Mouse (Mus musculus): Measurements from ENCODE around the gene Dgki. TPM values are rescaled to one million over a fixed set of nuclear protein-coding genes. Genes with fewer than 3 reads are reported as not detected.

The Dgki gene
- total and polyA plus RNA-seq, 3 experiments: 4.4 to 8.7 (median 7.7) TPM

GRCm38 (mm10) chr6:37241434-37241833 is 58.5 kb downstream of the Dgki start:
- Histone ChIP-seq H3K79me2 (replicated peaks; ENCODE audit: control insufficient read depth, extremely low read depth, insufficient read depth, poor library complexity, severe bottlenecking) (no peaks in the 10 kb centered on the region), H3K4me2 (ENCODE audit: insufficient read depth, low read depth, poor library complexity, severe bottlenecking) (no peak overlapping the region), H3K4me3 (replicated peaks in 1 of 3; ENCODE audit: low read depth in 2 of 3, low read length in 2 of 3, poor library complexity in 1 of 3) (no peak overlapping the region), H3K9me3 (replicated peaks; ENCODE audit: low read length) (no peaks in the 10 kb centered on the region), H3K27me3 (replicated peaks) (no peaks in the 10 kb centered on the region), H3K9ac (ENCODE audit: insufficient read depth, low read depth) (no peak overlapping the region), H3K4me1 (ENCODE audit: control insufficient read depth in 1 of 2, insufficient read depth in 2 of 2) (peaks cover 3 to 20% of the 10 kb centered on the region in 2 experiments; a peak in 2 of 4 replicates), H3K36me3 (replicated peaks in 1 of 2; ENCODE audit: control insufficient read depth in 1 of 2, insufficient read depth in 1 of 2, low read length in 1 of 2) (no peaks in the 10 kb centered on the region), H3K27ac (ENCODE audit: insufficient read depth, low read depth) (no peak overlapping the region)
- TF ChIP-seq USF2 (conservative IDR thresholded peaks at IDR 0.05; ENCODE audit: low read depth, low read length) (no peak), TCF12 (IDR thresholded peaks at IDR 0.05; ENCODE audit: low read depth, low read length) (no peak), MEF2A (IDR thresholded peaks at IDR 0.05; ENCODE audit: borderline replicate concordance, low read depth, low read length) (no peak), NRF1 (IDR thresholded peaks at IDR 0.05; ENCODE audit: low read depth, low read length) (no peak), ELF1 (IDR thresholded peaks at IDR 0.05; ENCODE audit: low read depth, low read length) (no peak), EP300 (IDR thresholded peaks at IDR 0.05; ENCODE audit: low read length) (no peak), MAX (IDR thresholded peaks at IDR 0.05; ENCODE audit: low read length) (no peak), ZKSCAN1 (IDR thresholded peaks at IDR 0.05; ENCODE audit: borderline replicate concordance, low read depth, low read length) (no peak), USF1 (IDR thresholded peaks at IDR 0.05; ENCODE audit: low read depth, low read length) (no peak), HCFC1 (IDR thresholded peaks at IDR 0.05; ENCODE audit: low read depth, low read length) (no peak), ZMIZ1 (IDR thresholded peaks at IDR 0.05; ENCODE audit: low read depth, low read length) (no peak), GABPA (IDR thresholded peaks at IDR 0.05; ENCODE audit: insufficient replicate concordance, low read depth, low read length) (no peak)
- DNase-seq (ENCODE audit: extremely low read depth): no peak
- in situ Hi-C loops (cut with MboI; ENCODE audit: low pct_ligation_motif_present, low pct_unique_long_range_greater_than_20kb, low sequenced_read_pairs) (no loop called here), dilution Hi-C loops (cut with MboI; ENCODE audit: extremely low pct_ligation_motif_present, extremely low pct_unique_long_range_greater_than_20kb, low sequenced_read_pairs) (no loop called here)

- Histone ChIP-seq H3K27me3 (replicated peaks) (no peaks in the 10 kb centered on the region), H3K4me3 (replicated peaks in 1 of 3; ENCODE audit: low read depth in 2 of 3, low read length in 2 of 3, poor library complexity in 1 of 3) (no peak overlapping the region), H3K9ac (ENCODE audit: insufficient read depth, low read depth) (no peak overlapping the region), H3K79me2 (replicated peaks; ENCODE audit: control insufficient read depth, extremely low read depth, insufficient read depth, poor library complexity, severe bottlenecking) (no peaks in the 10 kb centered on the region), H3K4me2 (ENCODE audit: insufficient read depth, low read depth, poor library complexity, severe bottlenecking) (no peak overlapping the region), H3K27ac (ENCODE audit: insufficient read depth, low read depth) (no peak overlapping the region), H3K4me1 (ENCODE audit: control insufficient read depth in 1 of 2, insufficient read depth in 2 of 2) (peaks cover 3 to 15% of the 10 kb centered on the region in 2 experiments; a peak in 2 of 4 replicates), H3K36me3 (replicated peaks in 1 of 2; ENCODE audit: control insufficient read depth in 1 of 2, insufficient read depth in 1 of 2, low read length in 1 of 2) (no peaks in the 10 kb centered on the region), H3K9me3 (replicated peaks; ENCODE audit: low read length) (no peaks in the 10 kb centered on the region)
- TF ChIP-seq POLR2AphosphoS2 (IDR thresholded peaks at IDR 0.05; ENCODE audit: low read depth, low read length): no peak
- TF ChIP-seq PAX5 (IDR thresholded peaks at IDR 0.05; ENCODE audit: low read length): no peak
- TF ChIP-seq MYC (IDR thresholded peaks at IDR 0.05; ENCODE audit: low read depth, low read length): no peak
- TF ChIP-seq MAZ (IDR thresholded peaks at IDR 0.05; ENCODE audit: low read depth, low read length): no peak
- TF ChIP-seq IRF4 (IDR thresholded peaks at IDR 0.05; ENCODE audit: low read depth, low read length): no peak
- TF ChIP-seq SIN3A (IDR thresholded peaks at IDR 0.05; ENCODE audit: low read length): no peak
- no peak for TF ChIP-seq CHD1 (IDR thresholded peaks at IDR 0.05; ENCODE audit: low read depth, low read length)
- TF ChIP-seq USF1 (IDR thresholded peaks at IDR 0.05; ENCODE audit: low read depth, low read length): no peak
- no peak for TF ChIP-seq MXI1 (IDR thresholded peaks at IDR 0.05; ENCODE audit: low read depth, low read length)
- TF ChIP-seq ZNF384 (IDR thresholded peaks at IDR 0.05; ENCODE audit: low read depth, low read length): no peak
- TF ChIP-seq CHD2 (IDR thresholded peaks at IDR 0.05; ENCODE audit: low read length): no peak
- TF ChIP-seq ZC3H11A (IDR thresholded peaks at IDR 0.05; ENCODE audit: low read depth, low read length): no peak
- no peak for TF ChIP-seq RAD21 (IDR thresholded peaks at IDR 0.05; ENCODE audit: low read depth, low read length)
- TF ChIP-seq E2F4 (IDR thresholded peaks at IDR 0.05; ENCODE audit: insufficient replicate concordance, low read depth, low read length): no peak
- TF ChIP-seq HCFC1 (IDR thresholded peaks at IDR 0.05; ENCODE audit: low read depth, low read length): no peak
- no peak for TF ChIP-seq USF2 (conservative IDR thresholded peaks at IDR 0.05; ENCODE audit: low read depth, low read length)
- no peak for TF ChIP-seq MAFK (IDR thresholded peaks at IDR 0.05; ENCODE audit: insufficient replicate concordance, low read length)
- TF ChIP-seq MAX (IDR thresholded peaks at IDR 0.05; ENCODE audit: low read length): no peak
- no peak for TF ChIP-seq JUN (IDR thresholded peaks at IDR 0.05; ENCODE audit: insufficient read depth, low read depth, low read length)
- no peak for TF ChIP-seq CTCF (conservative IDR thresholded peaks at IDR 0.05 in 1 of 2, IDR thresholded peaks at IDR 0.05 in 1 of 2; ENCODE audit: low read depth in 2 of 2, low read length in 2 of 2)
- dilution Hi-C loops (cut with MboI; ENCODE audit: extremely low pct_ligation_motif_present, extremely low pct_unique_long_range_greater_than_20kb, low sequenced_read_pairs) (no loop called here), in situ Hi-C loops (cut with MboI; ENCODE audit: low pct_ligation_motif_present, low pct_unique_long_range_greater_than_20kb, low sequenced_read_pairs) (no loop called here)
- DNase-seq (ENCODE audit: extremely low read depth): no peak
Observed at GRCm38 (mm10) chr6:37240140-37240539, 59.8 kb downstream of the Dgki start.

All from CH12.LX (cell line).